Mouse (Mus musculus) bone marrow, adult 2 months (tissue): ENCODE measurements around the gene Wasf2. TPM values are rescaled to one million over a fixed set of nuclear protein-coding genes. Genes with fewer than 3 reads are reported as not detected.
A peak's percentile ranks its signal among the peaks of the same experiment; 100 is the strongest.
"Not testable (repeated sequence)": the region's sequence is repeated elsewhere in the genome, so short reads cannot be mapped to it uniquely, and the experiment has no call there.

Source experiments
- H3K27ac ChIP-seq: fragments of 200-500 bp; 2 replicates; pipeline ENCODE4 v1.5.1; 2012; ENCODE audit warnings: low read depth, mild to moderate bottlenecking, control low read depth, inconsistent platforms, low read length; ENCODE audit not compliant: control insufficient read depth, poor library complexity, insufficient read depth
- H3K4me1 ChIP-seq: fragments of 200-500 bp; 2 replicates; pipeline ENCODE4 v1.6.1; 2011; ENCODE audit warnings: low read length; ENCODE audit not compliant: control insufficient read depth, insufficient read depth
- H3K4me3 ChIP-seq: fragments of 200-500 bp; replicated peaks from 2 replicates; pipeline ENCODE3; 2011; ENCODE audit warnings: mild to moderate bottlenecking, low read depth, low read length, control low read depth; ENCODE audit not compliant: control insufficient read depth
- CTCF ChIP-seq: fragments of 200-500 bp; IDR thresholded peaks from 2 replicates; pipeline ENCODE4 v1.5.1; 2011; ENCODE audit warnings: low read length, control low read depth; ENCODE audit not compliant: control insufficient read depth, insufficient read depth
- POLR2A ChIP-seq: fragments of 200-500 bp; IDR thresholded peaks from 2 replicates; pipeline ENCODE4 v1.6.1; 2011; ENCODE audit warnings: low read depth, mild to moderate bottlenecking, control low read depth, low read length, borderline replicate concordance; ENCODE audit not compliant: control insufficient read depth
- WGBS: fragments of 180-500 bp; shearing (Covaris S2); methylation state at CpG from one replicate; pipeline ENCODE4 v1.1.7; 2018; 5-methylcytosine and 5-hydroxymethylcytosine counted together
- polyA plus RNA-seq: library from polyadenylated mRNA; stranded (reverse); fragments of >200 nt; gene quantifications from 2 replicates; pipeline ENCODE4 v1.2.4, GENCODE M21; 2011; ENCODE audit warnings: low replicate concordance; ENCODE audit not compliant: missing spikeins, insufficient read depth, insufficient read length

Gene Wasf2
- polyA plus RNA-seq, 1 experiment, result 56.6 TPM

DNA sequence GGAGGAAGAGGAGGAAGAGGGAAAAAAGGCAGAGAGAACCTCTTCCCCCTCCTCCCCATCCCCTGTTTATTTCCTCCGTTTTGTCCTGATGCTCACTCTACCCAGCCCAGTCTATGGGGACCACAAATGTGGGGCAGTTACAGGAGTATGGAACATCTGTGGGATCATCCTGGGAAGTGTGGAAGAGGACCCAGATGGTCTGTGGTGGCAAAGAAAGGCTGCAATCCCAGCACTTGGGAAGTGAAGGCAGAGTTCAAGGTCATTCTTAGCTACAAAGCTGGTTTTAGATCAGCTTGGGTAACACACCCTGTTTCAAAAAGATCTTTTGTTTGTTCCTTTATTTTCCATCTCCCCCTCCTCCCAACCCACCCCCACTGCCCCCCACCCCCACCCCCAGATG is 36.0 kb upstream of the Wasf2 start:
- 41% methylated on average over 1 of the region's 1 CpGs for WGBS
- no peak overlapping the region for H3K4me3 ChIP-seq
- H3K4me1 ChIP-seq, result peaks cover 9% of the 10 kb centered on the region; the same call in 1 of the 2 replicates
- TF ChIP-seq POLR2A (no peak), CTCF (no peak)
- no peak overlapping the region for H3K27ac ChIP-seq

DNA sequence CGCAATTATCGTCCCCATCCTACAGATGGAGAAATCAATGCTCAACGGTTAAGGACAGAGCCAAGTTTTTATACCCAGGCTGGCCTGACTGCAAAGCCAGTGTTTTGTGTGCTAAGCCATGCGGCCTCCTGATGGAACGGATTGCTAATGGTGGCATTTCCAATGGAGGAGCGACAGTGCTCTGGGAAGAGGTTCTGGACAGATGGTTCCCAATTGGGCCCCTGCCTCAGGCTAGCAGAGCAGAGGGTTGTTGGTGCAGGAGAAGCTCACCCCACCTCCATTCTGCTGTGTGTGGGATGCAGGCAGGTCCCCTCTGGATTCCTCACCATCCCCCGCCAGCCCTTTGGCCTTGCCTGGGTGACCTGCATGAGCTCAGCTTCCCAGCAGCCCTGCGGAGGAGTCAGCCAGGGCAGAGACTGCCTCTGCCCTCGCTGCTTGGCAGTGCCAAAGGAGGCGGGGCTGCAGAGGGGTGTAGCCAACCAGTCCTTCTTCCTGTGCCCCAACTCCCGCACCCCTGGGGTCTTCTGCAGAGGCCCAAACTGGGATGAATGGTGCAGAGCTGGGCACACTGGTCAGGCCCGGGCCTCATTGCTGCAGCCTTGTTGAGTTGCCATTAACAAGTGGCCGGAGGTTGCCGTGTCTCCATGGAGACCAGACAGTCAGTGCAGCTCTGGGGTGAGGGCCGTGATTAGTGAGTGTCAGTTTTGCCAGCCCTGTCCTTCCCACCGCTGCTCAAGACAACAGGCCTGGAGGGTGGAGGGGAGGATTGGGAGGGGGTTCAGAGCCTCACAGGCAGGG is 35.2 kb upstream of the Wasf2 start:
- 30% methylated on average over 16 of the region's 16 CpGs for WGBS
- H3K4me3 ChIP-seq, result peak overlapping the region; percentile 29
- peaks cover 9% of the 10 kb centered on the region; the same call in 1 of the 2 replicates for H3K4me1 ChIP-seq
- TF ChIP-seq CTCF, result no peak
- TF ChIP-seq POLR2A, result no peak
- no peak overlapping the region for H3K27ac ChIP-seq

- WGBS, result 27% methylated on average over 3 of the region's 3 CpGs
- H3K4me3 ChIP-seq, H3K27ac ChIP-seq, H3K4me1 ChIP-seq: not testable (repeated sequence)
Observed at GRCm38 (mm10) chr4:133095734-133096065, 34.6 kb upstream of the Wasf2 start.

- not testable (repeated sequence) for H3K27ac ChIP-seq, H3K4me1 ChIP-seq
- WGBS, result 0% methylated on average over 13 of the region's 26 CpGs
- H3K4me3 ChIP-seq, result peak overlapping the region; percentile 65
Observed at GRCm38 (mm10) chr4:133096671-133097070, 33.6 kb upstream of the Wasf2 start.

DNA sequence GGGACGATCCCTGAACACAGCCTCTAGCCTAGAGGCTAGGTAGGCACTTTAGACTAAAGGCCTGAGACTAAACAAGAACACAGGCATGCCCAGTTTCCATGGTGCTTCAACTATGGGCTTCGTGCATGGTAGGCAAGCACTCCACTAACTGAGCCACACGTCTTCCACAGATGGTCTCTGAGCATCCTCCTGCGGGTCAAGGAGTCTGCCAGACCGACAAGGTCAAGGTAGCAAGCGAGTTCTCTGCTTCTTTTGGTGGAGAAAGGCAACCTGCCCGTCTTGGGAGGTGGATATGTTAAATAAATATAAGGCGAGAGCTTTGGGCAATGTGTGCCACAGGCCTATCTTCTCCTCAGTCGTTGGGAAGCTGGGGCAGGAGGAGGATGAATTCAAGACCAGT is 28.6 kb upstream of the Wasf2 start:
- Histone ChIP-seq H3K27ac (no peak overlapping the region), H3K4me1 (no peaks in the 10 kb centered on the region), H3K4me3 (no peak overlapping the region)
- 81% methylated on average over 9 of the region's 9 CpGs for WGBS
- TF ChIP-seq POLR2A, result no peak

- TF ChIP-seq POLR2A (no peak), CTCF (no peak)
- no peaks in the 10 kb centered on the region for H3K4me1 ChIP-seq
- no peak overlapping the region for H3K4me3 ChIP-seq
- 69% methylated on average over 16 of the region's 16 CpGs for WGBS
- H3K27ac ChIP-seq, result no peak overlapping the region
Observed at GRCm38 (mm10) chr4:133103525-133104193, 26.6 kb upstream of the Wasf2 start.

DNA sequence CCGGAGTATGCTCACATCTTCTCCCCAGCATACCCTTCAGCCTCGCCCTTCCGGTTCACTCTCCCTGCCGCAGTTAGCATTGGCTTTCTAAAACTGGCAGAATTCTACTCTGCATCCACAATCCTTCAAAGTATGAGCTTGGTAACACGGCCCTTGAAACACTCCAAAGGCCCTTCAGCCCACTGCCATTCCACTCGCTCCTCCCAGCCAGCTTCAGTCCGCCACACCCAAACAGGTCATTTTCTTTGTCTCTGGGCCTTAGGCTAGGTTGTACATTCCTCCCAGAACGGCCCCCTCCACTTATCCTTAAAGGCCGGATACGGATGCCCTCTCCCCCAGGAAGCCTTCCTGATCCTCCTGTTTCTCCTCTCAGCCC is 26.1 kb upstream of the Wasf2 start:
- no peak for TF ChIP-seq CTCF
- no peak for TF ChIP-seq POLR2A
- H3K27ac ChIP-seq, result no peak overlapping the region
- no peaks in the 10 kb centered on the region for H3K4me1 ChIP-seq
- no peak overlapping the region for H3K4me3 ChIP-seq
- WGBS, result 78% methylated on average over 10 of the region's 10 CpGs

DNA sequence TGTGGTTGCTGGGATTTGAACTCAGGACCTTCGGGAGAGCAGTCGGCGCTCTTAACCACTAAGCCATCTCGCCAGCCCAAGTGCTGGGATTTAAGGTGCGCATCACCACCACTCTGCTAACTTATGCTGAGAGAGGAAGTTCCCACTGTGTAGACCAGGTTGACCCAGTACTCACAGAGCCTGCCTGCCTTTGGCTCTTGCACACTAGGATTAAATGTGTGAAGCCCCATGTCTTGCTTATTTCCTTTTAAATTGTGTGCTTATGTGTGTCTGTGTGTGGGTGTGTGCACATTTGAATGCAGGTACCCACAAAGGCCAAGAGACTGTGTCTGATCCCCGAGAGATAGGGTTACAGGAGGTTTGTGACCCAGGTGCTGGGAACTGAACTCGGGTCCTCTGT is 23.6 kb upstream of the Wasf2 start:
- 83% methylated on average over 7 of the region's 7 CpGs for WGBS
- Histone ChIP-seq H3K4me1 (no peaks in the 10 kb centered on the region), H3K27ac (no peak overlapping the region), H3K4me3 (no peak overlapping the region)
- TF ChIP-seq CTCF (no peak), POLR2A (no peak)

- WGBS, result 59% methylated on average over 13 of the region's 13 CpGs
- H3K27ac ChIP-seq, result no peak overlapping the region
- no peak for TF ChIP-seq POLR2A
- TF ChIP-seq CTCF, result no peak
- no peak overlapping the region for H3K4me3 ChIP-seq
- no peaks in the 10 kb centered on the region for H3K4me1 ChIP-seq
Observed at GRCm38 (mm10) chr4:133107788-133108281, 22.5 kb upstream of the Wasf2 start.
